Mouse (Mus musculus) MEL (cell line): ENCODE results near the gene Scn1a.

Source experiments
- CTCF ChIP-seq, 3 experiments: IDR thresholded peaks in 2 of 3; conservative IDR thresholded peaks in 1 of 3; 2 replicates each; pipeline ENCODE4 v1.5.1; 2011 to 2012; ENCODE audit warnings: low read length in 3 of 3, low read depth in 2 of 3, mild to moderate bottlenecking in 2 of 3, improper control_type of control experiment in 1 of 3, inconsistent platforms in 1 of 3, mixed read lengths in 1 of 3, moderate library complexity in 1 of 3; ENCODE audit not compliant: control insufficient read depth in 1 of 3, insufficient read depth in 1 of 3, poor library complexity in 1 of 3, severe bottlenecking in 1 of 3
- ELF1 ChIP-seq: IDR thresholded peaks from 2 replicates; pipeline ENCODE4 v1.6.1; 2014; ENCODE audit warnings: low read depth, mild to moderate bottlenecking, inconsistent platforms, low read length, improper control_type of control experiment, moderate library complexity
- MEF2A ChIP-seq: IDR thresholded peaks from 2 replicates; pipeline ENCODE4 v1.6.1; 2014; ENCODE audit warnings: low read depth, mild to moderate bottlenecking, inconsistent platforms, low read length, improper control_type of control experiment; ENCODE audit not compliant: poor library complexity, insufficient replicate concordance, severe bottlenecking; ENCODE audit errors: extremely low read depth
- NELFE ChIP-seq: IDR thresholded peaks from 2 replicates; pipeline ENCODE4 v1.6.1; 2011; ENCODE audit warnings: low read depth, low read length, improper control_type of control experiment
- SIN3A ChIP-seq: IDR thresholded peaks from 2 replicates; pipeline ENCODE4 v1.6.1; 2012; ENCODE audit warnings: low read length, improper control_type of control experiment, inconsistent platforms
- TCF12 ChIP-seq: IDR thresholded peaks from 2 replicates; pipeline ENCODE4 v1.6.1; 2014; ENCODE audit warnings: low read depth, mild to moderate bottlenecking, inconsistent platforms, low read length, improper control_type of control experiment, moderate library complexity
- USF1 ChIP-seq: IDR thresholded peaks from 2 replicates; pipeline ENCODE4 v1.6.1; 2014; ENCODE audit warnings: low read depth, mild to moderate bottlenecking, inconsistent platforms, low read length, improper control_type of control experiment, moderate library complexity

GRCm38 (mm10) chr2:66440711-66441110, at the start of gene Scn1a:
- no peak for TF ChIP-seq CTCF (IDR thresholded peaks at IDR 0.05 in 2 of 3, conservative IDR thresholded peaks at IDR 0.05 in 1 of 3; ENCODE audit: control insufficient read depth in 1 of 3, insufficient read depth in 1 of 3, low read depth in 2 of 3, low read length in 3 of 3, poor library complexity in 1 of 3, severe bottlenecking in 1 of 3)
- no peak for TF ChIP-seq ELF1
- TF ChIP-seq SIN3A = no peak
- no peak for TF ChIP-seq MEF2A
- TF ChIP-seq NELFE = no peak
- TF ChIP-seq TCF12 = no peak
- no peak for TF ChIP-seq USF1
